Mouse (Mus musculus): Measurements from ENCODE around the gene Gfpt2. TPM values are rescaled to one million over a fixed set of nuclear protein-coding genes. Genes with fewer than 3 reads are reported as not detected.

Gene Gfpt2
- total RNA-seq, 4 experiments from 2014 or later: 4.2 to 8.5 (median 6.7) TPM

- DNase-seq (ENCODE audit: low spot score in 2 of 2): no peak
These were observed 43.9 kb downstream of the Gfpt2 start for GRCm38 (mm10) chr11:49837717-49838407.

GRCm38 (mm10) chr11:49840666-49841065 is 46.7 kb downstream of the Gfpt2 start:
- DNase-seq (ENCODE audit: low spot score in 2 of 2): no peak

GRCm38 (mm10) chr11:49841886-49842285 is 47.9 kb downstream of the Gfpt2 start:
- no peak for DNase-seq (ENCODE audit: low spot score in 2 of 2)

GRCm38 (mm10) chr11:49842718-49843117 is 48.7 kb downstream of the Gfpt2 start:
- no peak for DNase-seq (ENCODE audit: low spot score in 2 of 2)

- DNase-seq (ENCODE audit: low spot score in 2 of 2): no peak
These were observed 50.3 kb downstream of the Gfpt2 start for GRCm38 (mm10) chr11:49844311-49844710.

GRCm38 (mm10) chr11:49844969-49845368 is 51.0 kb downstream of the Gfpt2 start:
- peak; percentile 37 to 60 for DNase-seq (ENCODE audit: low spot score in 2 of 2)

- no peak for DNase-seq (ENCODE audit: low spot score in 2 of 2)
These were observed 52.0 kb downstream of the Gfpt2 start for GRCm38 (mm10) chr11:49845958-49846357.

- DNase-seq (ENCODE audit: low spot score in 2 of 2): peak; percentile 97 to 98
These were observed 52.6 kb downstream of the Gfpt2 start, which contains the start of gene Mapk9 for GRCm38 (mm10) chr11:49846401-49847070. Gene Mapk9, plus strand, starts transcription at chr11:49846751.

GRCm38 (mm10) chr11:49847071-49847810 is 53.3 kb downstream of the Gfpt2 start:
- no peak for DNase-seq (ENCODE audit: low spot score in 2 of 2)

GRCm38 (mm10) chr11:49847811-49848078 is 53.8 kb downstream of the Gfpt2 start:
- DNase-seq (ENCODE audit: low spot score in 2 of 2): no peak

GRCm38 (mm10) chr11:49848080-49848815 is 54.3 kb downstream of the Gfpt2 start:
- DNase-seq (ENCODE audit: low spot score in 2 of 2): no peak

- DNase-seq (ENCODE audit: low spot score in 2 of 2): no peak
These were observed 56.4 kb downstream of the Gfpt2 start for GRCm38 (mm10) chr11:49850331-49850730.

GRCm38 (mm10) chr11:49855144-49855543 is 61.2 kb downstream of the Gfpt2 start:
- DNase-seq (ENCODE audit: low spot score in 2 of 2): no peak

GRCm38 (mm10) chr11:49861139-49861538 is 67.2 kb downstream of the Gfpt2 start:
- DNase-seq (ENCODE audit: low spot score in 2 of 2): no peak

GRCm38 (mm10) chr11:49863926-49864325 is 69.9 kb downstream of the Gfpt2 start:
- no peak for DNase-seq (ENCODE audit: low spot score in 2 of 2)

- no peak for DNase-seq (ENCODE audit: low spot score in 2 of 2)
These were observed 73.3 kb downstream of the Gfpt2 start for GRCm38 (mm10) chr11:49867320-49867719.

GRCm38 (mm10) chr11:49869762-49870161 is 75.8 kb downstream of the Gfpt2 start:
- no peak for DNase-seq (ENCODE audit: low spot score in 2 of 2)

- peak in 1 of 2 experiments; percentile 33 for DNase-seq (ENCODE audit: low spot score in 2 of 2)
These were observed 77.9 kb downstream of the Gfpt2 start for GRCm38 (mm10) chr11:49871914-49872313.

- DNase-seq (ENCODE audit: low spot score in 2 of 2): no peak
These were observed 78.8 kb downstream of the Gfpt2 start for GRCm38 (mm10) chr11:49872779-49873178.

- DNase-seq (ENCODE audit: low spot score in 2 of 2): peak; percentile 30 to 39
These were observed 83.2 kb downstream of the Gfpt2 start for GRCm38 (mm10) chr11:49876948-49877817.

All from layer of hippocampus, adult 8-10 months (tissue).